Mouse (Mus musculus) heart, adult 2 months (tissue): ENCODE data around the gene 2310003L06Rik. TPM values are rescaled to one million over a fixed set of nuclear protein-coding genes. Genes with fewer than 3 reads are reported as not detected.

Experiments used
- DNase-seq, 2 experiments: peaks; one replicate each; pipeline ENCODE4 v3.0.0; 2021
- H3K27ac ChIP-seq: fragments of 200-600 bp; 2 replicates; pipeline ENCODE4 v1.8.1; 2022
- H3K27me3 ChIP-seq: fragments of 200-500 bp; 2 replicates; pipeline ENCODE4 v1.6.1; 2012; ENCODE audit warnings: mild to moderate bottlenecking, low read length, inconsistent platforms, mixed read lengths; ENCODE audit not compliant: control insufficient read depth, insufficient read depth
- H3K36me3 ChIP-seq: fragments of 200-500 bp; 2 replicates; pipeline ENCODE4 v1.6.1; 2012; ENCODE audit warnings: low read length, inconsistent platforms; ENCODE audit not compliant: control insufficient read depth, insufficient read depth
- H3K4me1 ChIP-seq: fragments of 200-500 bp; 2 replicates; pipeline ENCODE4 v1.6.1; 2011; ENCODE audit warnings: low read length; ENCODE audit not compliant: control insufficient read depth, insufficient read depth
- H3K4me3 ChIP-seq: fragments of 200-600 bp; 2 replicates; pipeline ENCODE4 v1.8.1; 2022
- H3K79me2 ChIP-seq: fragments of 200-500 bp; replicated peaks from 2 replicates; pipeline ENCODE4 v1.6.1; 2012; ENCODE audit warnings: mild to moderate bottlenecking, inconsistent platforms, low read length, moderate library complexity, mixed read lengths; ENCODE audit not compliant: control insufficient read depth, insufficient read depth
- H3K9ac ChIP-seq: fragments of 200-500 bp; 2 replicates; pipeline ENCODE4 v1.6.1; 2012; ENCODE audit warnings: low read depth, mild to moderate bottlenecking, control low read depth, inconsistent platforms, low read length, mixed read lengths
- CTCF ChIP-seq: fragments of 200-600 bp; IDR thresholded peaks from 2 replicates; pipeline ENCODE4 v1.8.1; 2022; ENCODE audit warnings: antibody characterized with exemption, mild to moderate bottlenecking, moderate library complexity
- EP300 ChIP-seq: fragments of 200-500 bp; IDR thresholded peaks from 2 replicates; pipeline ENCODE4 v1.6.1; 2011; ENCODE audit warnings: low read depth, low read length, control low read depth; ENCODE audit not compliant: insufficient read depth
- POLR2A ChIP-seq: fragments of 200-500 bp; IDR thresholded peaks from 2 replicates; pipeline ENCODE4 v1.6.1; 2011; ENCODE audit warnings: mild to moderate bottlenecking, low read depth, low read length, control low read depth; ENCODE audit not compliant: insufficient read depth
- WGBS: fragments of 180-500 bp; shearing (Covaris S2); methylation state at CpG from one replicate; pipeline ENCODE4 v1.1.7; 2018; 5-methylcytosine and 5-hydroxymethylcytosine counted together
- intact Hi-C: fragments of 180-260 bp; cut with DNase I; formaldehyde crosslinking; loops from one replicate; pipeline ENCODE4 v1.15.1; 2025
- long read RNA-seq: library from polyadenylated mRNA; stranded (forward); transcript quantifications from one replicate; pipeline ENCODE4 v2.0.0, GENCODE M21; 2021
- polyA plus RNA-seq: library from polyadenylated mRNA; depleted of rRNA; stranded (reverse); fragments of >200 nt; gene quantifications from 2 replicates; pipeline ENCODE4 v1.2.3, GENCODE M21; 2012; rRNA removed
- total RNA-seq, 2 experiments: library from RNA; stranded (reverse); gene quantifications; 2 replicates each; pipeline ENCODE4 v1.2.3; 2021

Gene 2310003L06Rik
- total RNA-seq, result not detected
- not detected in 2 replicates for polyA plus RNA-seq
- long read RNA-seq, result 0 reads

DNA sequence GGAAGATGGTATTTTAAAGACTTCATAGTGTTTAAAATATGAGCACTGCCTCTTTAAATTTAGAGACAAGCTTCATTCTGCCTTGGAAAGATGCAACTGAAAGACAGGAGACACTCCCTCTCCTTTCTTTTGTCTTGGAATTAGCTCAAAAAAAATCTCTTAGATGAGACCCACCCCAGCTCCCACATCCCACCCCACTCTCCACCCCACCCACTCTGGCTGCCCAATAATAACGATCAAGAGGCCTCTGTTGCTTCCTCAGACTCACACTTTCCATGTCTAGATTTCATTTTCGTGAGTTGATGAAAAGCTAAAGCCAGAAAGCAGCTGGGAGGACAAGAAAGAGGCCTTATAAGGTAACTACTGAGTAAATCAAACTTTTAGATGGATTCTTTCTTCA, at the start of gene 2310003L06Rik, which contains the start of gene Gm28434:
TSS of gene 2310003L06Rik (plus strand) at position 259 of the 400 bp plus-strand sequence.
TSS of gene Gm28434 (plus strand) at position 317 of the 400 bp plus-strand sequence.
- no peak within 1 kb of the TSS for H3K9ac ChIP-seq
- intact Hi-C loops, result no loop called here
- no peak within 1 kb of the TSS for H3K27ac ChIP-seq
- no peaks in the 10 kb centered on the region for H3K4me1 ChIP-seq
- WGBS, result 36% methylated on average over 2 of the region's 2 CpGs
- TF ChIP-seq CTCF, result no peak
- TF ChIP-seq EP300, result no peak
- TF ChIP-seq POLR2A, result no peak
- no peaks in the 10 kb centered on the region for H3K27me3 ChIP-seq
- H3K79me2 ChIP-seq, result no peaks in the 10 kb centered on the region
- DNase-seq, result no peak
- no peak within 1 kb of the TSS for H3K4me3 ChIP-seq
- no peaks in the 10 kb centered on the region for H3K36me3 ChIP-seq

DNA sequence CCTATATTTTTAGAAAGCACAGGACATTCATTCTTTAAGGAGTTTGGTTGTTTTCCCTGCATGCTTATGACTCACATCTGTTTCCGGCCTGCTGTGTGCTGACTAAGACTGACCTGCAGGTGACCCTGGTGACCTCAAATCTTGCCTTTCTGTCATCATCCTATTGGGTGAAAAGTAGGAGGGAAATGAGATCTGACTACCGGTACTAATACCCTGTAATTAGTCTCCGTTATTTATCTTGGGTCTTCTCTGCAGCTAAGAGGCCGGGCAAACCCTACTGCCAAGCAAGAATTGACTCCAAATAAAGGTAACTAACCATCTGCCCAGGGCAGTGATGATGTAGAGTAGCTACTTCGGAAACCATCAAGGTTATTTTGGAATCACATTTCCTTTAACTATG, 43.9 kb upstream of the 2310003L06Rik start, which contains the start of gene Csn3:
TSS of gene Csn3 (plus strand) at position 208 of the 400 bp plus-strand sequence.
- intact Hi-C loops, result no loop called here
- TF ChIP-seq EP300, result no peak
- TF ChIP-seq CTCF, result no peak
- TF ChIP-seq POLR2A, result no peak
- no peak for DNase-seq
- Histone ChIP-seq H3K36me3 (no peaks in the 10 kb centered on the region), H3K79me2 (no peaks in the 10 kb centered on the region), H3K9ac (no peak within 1 kb of the TSS), H3K4me3 (no peak within 1 kb of the TSS), H3K27me3 (peaks cover 1% of the 10 kb centered on the region; the same call in 1 of the 2 replicates), H3K4me1 (no peaks in the 10 kb centered on the region), H3K27ac (no peak within 1 kb of the TSS)
- 28% methylated on average over 5 of the region's 5 CpGs for WGBS

DNA sequence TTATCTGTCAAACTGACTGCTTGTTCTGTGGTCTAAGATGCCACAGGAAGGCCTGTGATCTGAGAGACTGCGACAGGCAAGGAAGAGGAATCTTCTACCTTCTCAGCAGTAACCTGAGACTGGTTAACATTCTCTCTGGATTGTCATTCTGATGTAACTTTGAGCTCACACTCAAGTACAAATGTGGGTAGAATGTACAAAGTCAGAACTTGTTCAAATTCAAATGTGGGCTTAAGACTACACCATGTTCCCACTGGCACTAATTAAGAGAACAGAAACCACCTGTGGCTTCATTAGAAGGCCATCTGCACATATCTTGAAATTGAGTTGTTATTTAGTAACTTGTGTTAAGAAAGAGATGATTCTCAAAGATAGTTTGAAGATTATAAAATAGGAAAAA, 37.7 kb upstream of the 2310003L06Rik start:
- no peak for TF ChIP-seq POLR2A
- no peak for TF ChIP-seq EP300
- no peak for TF ChIP-seq CTCF
- Histone ChIP-seq H3K36me3 (no peaks in the 10 kb centered on the region), H3K27me3 (peaks cover 1% of the 10 kb centered on the region; the same call in 1 of the 2 replicates), H3K9ac (no peak overlapping the region), H3K79me2 (no peaks in the 10 kb centered on the region), H3K4me1 (no peaks in the 10 kb centered on the region), H3K4me3 (no peak overlapping the region), H3K27ac (no peak overlapping the region)
- WGBS, result 68% methylated on average over 1 of the region's 1 CpGs
- no peak for DNase-seq
- intact Hi-C loops, result no loop called here

DNA sequence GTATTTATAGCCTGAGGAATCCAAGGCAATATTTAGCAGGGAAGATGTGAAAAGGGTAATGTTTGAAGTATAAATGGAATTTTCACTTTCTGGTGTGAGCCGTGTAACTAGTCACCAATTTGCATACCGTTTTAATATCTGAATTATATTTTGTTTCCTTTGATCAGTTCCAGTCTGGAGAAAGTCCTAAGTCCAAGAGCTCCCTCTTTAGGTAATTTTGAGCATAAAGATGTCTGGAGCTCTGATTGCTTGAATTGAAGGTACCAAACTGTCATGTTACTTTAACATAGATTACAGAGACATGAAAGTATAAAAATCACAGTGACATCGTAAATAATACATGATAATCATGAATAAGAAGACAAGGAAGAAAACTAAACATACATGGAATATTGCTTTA, 28.5 kb upstream of the 2310003L06Rik start:
- whole genome bisulfite sequencing, result 33% methylated on average over 3 of the region's 3 CpGs
- DNase-seq, result no peak
- no peaks in the 10 kb centered on the region for H3K36me3 ChIP-seq
- no peaks in the 10 kb centered on the region for H3K27me3 ChIP-seq
- H3K4me1 ChIP-seq, result no peaks in the 10 kb centered on the region
- intact Hi-C loops, result no loop called here
- H3K27ac ChIP-seq, result no peak overlapping the region
- no peak overlapping the region for H3K4me3 ChIP-seq
- H3K9ac ChIP-seq, result no peak overlapping the region
- H3K79me2 ChIP-seq, result no peaks in the 10 kb centered on the region
- TF ChIP-seq EP300 (no peak), POLR2A (no peak), CTCF (no peak)

DNA sequence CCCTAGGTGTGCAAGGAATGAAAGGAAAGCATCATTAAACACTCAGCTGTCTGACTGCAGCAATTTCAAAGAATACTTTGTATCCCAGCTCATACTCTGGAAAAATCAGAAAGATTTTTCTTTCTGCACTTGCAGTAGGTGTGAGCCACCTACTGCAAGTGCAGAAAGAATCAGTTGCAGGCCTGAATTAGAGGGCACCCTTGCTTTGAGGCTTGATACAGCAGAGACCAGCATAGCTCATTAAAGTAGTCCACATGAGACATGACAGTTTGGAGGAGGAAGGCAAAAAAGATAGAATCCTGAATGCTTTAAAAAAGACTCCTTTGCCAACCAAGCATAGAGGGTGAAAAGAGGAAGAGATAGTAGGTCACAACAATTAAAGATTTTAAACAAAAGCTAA, 26.7 kb upstream of the 2310003L06Rik start:
- intact Hi-C loops, result no loop called here
- H3K27ac ChIP-seq, result no peak overlapping the region
- H3K79me2 ChIP-seq, result no peaks in the 10 kb centered on the region
- no peaks in the 10 kb centered on the region for H3K4me1 ChIP-seq
- no peak for TF ChIP-seq POLR2A
- no peaks in the 10 kb centered on the region for H3K27me3 ChIP-seq
- no peak overlapping the region for H3K4me3 ChIP-seq
- H3K36me3 ChIP-seq, result no peaks in the 10 kb centered on the region
- DNase-seq, result no peak
- H3K9ac ChIP-seq, result no peak overlapping the region

DNA sequence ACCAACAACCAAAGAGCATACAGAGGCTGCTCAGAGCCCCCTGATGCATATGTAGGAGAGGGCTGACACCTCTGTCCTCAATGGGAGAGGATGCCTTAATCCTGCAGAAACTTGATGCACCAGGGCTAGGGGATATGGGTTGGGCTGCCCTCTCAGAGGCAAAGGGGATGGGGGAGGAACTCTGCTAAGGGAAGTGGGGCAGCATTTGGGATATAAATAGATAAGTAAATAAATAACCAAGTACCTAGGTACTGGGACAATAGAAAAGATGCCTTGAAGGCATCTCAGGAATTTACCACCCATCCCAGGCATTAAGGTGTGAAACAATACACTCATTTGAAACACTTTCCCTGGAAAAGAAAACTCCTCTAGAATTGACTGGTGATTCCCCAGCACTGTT, 17.4 kb upstream of the 2310003L06Rik start:
- intact Hi-C loops, result no loop called here
- Histone ChIP-seq H3K9ac (no peak overlapping the region), H3K27me3 (no peaks in the 10 kb centered on the region), H3K4me3 (no peak overlapping the region), H3K4me1 (no peaks in the 10 kb centered on the region), H3K79me2 (no peaks in the 10 kb centered on the region), H3K27ac (no peak overlapping the region), H3K36me3 (no peaks in the 10 kb centered on the region)
- DNase-seq, result no peak
- no peak for TF ChIP-seq POLR2A
- no peak for TF ChIP-seq CTCF
- TF ChIP-seq EP300, result no peak
